Mouse (Mus musculus): ENCODE data around the gene Dab2. TPM values are rescaled to one million over a fixed set of nuclear protein-coding genes. Genes with fewer than 3 reads are reported as not detected.
A peak's percentile ranks its signal among the peaks of the same experiment; 100 is the strongest.

The Dab2 gene
- polyA plus RNA-seq, 1 experiment = 9.4 TPM

- no peak overlapping the region for H3K27ac ChIP-seq (ENCODE audit: control insufficient read depth, insufficient read depth, low read length)
- no peak overlapping the region for H3K4me3 ChIP-seq (ENCODE audit: control insufficient read depth, insufficient read depth, low read length)
- no peaks in the 10 kb centered on the region for H3K36me3 ChIP-seq (ENCODE audit: control insufficient read depth, insufficient read depth, low read length)
- no peak for DNase-seq
- 95% methylated on average over 7 of the region's 7 CpGs for whole genome bisulfite sequencing
- H3K4me1 ChIP-seq (replicated peaks; ENCODE audit: control insufficient read depth, insufficient read depth, low read length) = no peaks in the 10 kb centered on the region
- no peaks in the 10 kb centered on the region for H3K27me3 ChIP-seq (ENCODE audit: control insufficient read depth, insufficient read depth, low read length)
- TF ChIP-seq CTCF (IDR thresholded peaks at IDR 0.05; ENCODE audit: borderline replicate concordance, control insufficient read depth, extremely low read depth, insufficient read depth, low read length, poor library complexity) = no peak
- no peak for TF ChIP-seq POLR2A (IDR thresholded peaks at IDR 0.05; ENCODE audit: control insufficient read depth, extremely low read depth, insufficient read depth, low read length, poor library complexity)
Measured at GRCm38 (mm10) chr15:6435281-6435680, 135.7 kb downstream of the Dab2 start.

DNA sequence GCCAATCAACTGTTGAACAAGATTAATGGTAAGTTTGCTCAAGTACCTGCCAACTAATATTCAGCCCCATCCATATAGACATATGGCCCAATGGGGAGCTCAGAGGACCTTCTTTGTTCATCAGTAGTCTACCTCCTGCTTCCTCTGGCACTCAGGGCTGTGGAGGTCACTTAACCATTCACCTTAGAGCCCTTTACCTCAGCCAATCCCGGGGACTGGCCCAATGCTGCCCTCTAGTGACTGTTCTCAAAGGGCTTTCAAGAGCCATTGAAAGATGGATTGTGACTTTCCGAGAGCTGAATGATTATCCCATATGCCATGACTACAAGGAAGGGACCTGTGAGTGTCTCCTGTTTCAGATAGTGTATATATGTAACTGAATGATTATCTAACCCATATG lies 136.2 kb downstream of the Dab2 start:
- no peak for TF ChIP-seq POLR2A (IDR thresholded peaks at IDR 0.05; ENCODE audit: control insufficient read depth, extremely low read depth, insufficient read depth, low read length, poor library complexity)
- WGBS = 40% methylated on average over 2 of the region's 2 CpGs
- H3K27me3 ChIP-seq (ENCODE audit: control insufficient read depth, insufficient read depth, low read length) = no peaks in the 10 kb centered on the region
- no peaks in the 10 kb centered on the region for H3K4me1 ChIP-seq (replicated peaks; ENCODE audit: control insufficient read depth, insufficient read depth, low read length)
- H3K36me3 ChIP-seq (ENCODE audit: control insufficient read depth, insufficient read depth, low read length) = no peaks in the 10 kb centered on the region
- H3K27ac ChIP-seq (ENCODE audit: control insufficient read depth, insufficient read depth, low read length) = no peak overlapping the region
- DNase-seq = peak; percentile 26
- no peak overlapping the region for H3K4me3 ChIP-seq (ENCODE audit: control insufficient read depth, insufficient read depth, low read length)

GRCm38 (mm10) chr15:6438685-6439084 lies 139.1 kb downstream of the Dab2 start:
- 96% methylated on average over 3 of the region's 3 CpGs for WGBS
- no peak overlapping the region for H3K27ac ChIP-seq (ENCODE audit: control insufficient read depth, insufficient read depth, low read length)
- H3K4me3 ChIP-seq (ENCODE audit: control insufficient read depth, insufficient read depth, low read length) = no peak overlapping the region
- TF ChIP-seq POLR2A (IDR thresholded peaks at IDR 0.05; ENCODE audit: control insufficient read depth, extremely low read depth, insufficient read depth, low read length, poor library complexity) = no peak
- TF ChIP-seq CTCF (IDR thresholded peaks at IDR 0.05; ENCODE audit: borderline replicate concordance, control insufficient read depth, extremely low read depth, insufficient read depth, low read length, poor library complexity) = no peak
- DNase-seq = no peak
- H3K27me3 ChIP-seq (ENCODE audit: control insufficient read depth, insufficient read depth, low read length) = no peaks in the 10 kb centered on the region
- no peaks in the 10 kb centered on the region for H3K4me1 ChIP-seq (replicated peaks; ENCODE audit: control insufficient read depth, insufficient read depth, low read length)
- H3K36me3 ChIP-seq (ENCODE audit: control insufficient read depth, insufficient read depth, low read length) = no peaks in the 10 kb centered on the region

GRCm38 (mm10) chr15:6444452-6444851 lies 144.9 kb downstream of the Dab2 start:
- H3K27me3 ChIP-seq (ENCODE audit: control insufficient read depth, insufficient read depth, low read length) = no peaks in the 10 kb centered on the region
- H3K36me3 ChIP-seq (ENCODE audit: control insufficient read depth, insufficient read depth, low read length) = no peaks in the 10 kb centered on the region
- TF ChIP-seq POLR2A (IDR thresholded peaks at IDR 0.05; ENCODE audit: control insufficient read depth, extremely low read depth, insufficient read depth, low read length, poor library complexity) (no peak), CTCF (IDR thresholded peaks at IDR 0.05; ENCODE audit: borderline replicate concordance, control insufficient read depth, extremely low read depth, insufficient read depth, low read length, poor library complexity) (no peak)
- no peak overlapping the region for H3K27ac ChIP-seq (ENCODE audit: control insufficient read depth, insufficient read depth, low read length)
- 94% methylated on average over 2 of the region's 2 CpGs for WGBS
- no peaks in the 10 kb centered on the region for H3K4me1 ChIP-seq (replicated peaks; ENCODE audit: control insufficient read depth, insufficient read depth, low read length)
- no peak overlapping the region for H3K4me3 ChIP-seq (ENCODE audit: control insufficient read depth, insufficient read depth, low read length)
- no peak for DNase-seq

- TF ChIP-seq POLR2A (IDR thresholded peaks at IDR 0.05; ENCODE audit: control insufficient read depth, extremely low read depth, insufficient read depth, low read length, poor library complexity) (no peak), CTCF (IDR thresholded peaks at IDR 0.05; ENCODE audit: borderline replicate concordance, control insufficient read depth, extremely low read depth, insufficient read depth, low read length, poor library complexity) (no peak)
- H3K27me3 ChIP-seq (ENCODE audit: control insufficient read depth, insufficient read depth, low read length) = no peaks in the 10 kb centered on the region
- no peak within 1 kb of the TSS for H3K27ac ChIP-seq (ENCODE audit: control insufficient read depth, insufficient read depth, low read length)
- no peak within 1 kb of the TSS for H3K4me3 ChIP-seq (ENCODE audit: control insufficient read depth, insufficient read depth, low read length)
- H3K36me3 ChIP-seq (ENCODE audit: control insufficient read depth, insufficient read depth, low read length) = no peaks in the 10 kb centered on the region
- no peak for DNase-seq
- H3K4me1 ChIP-seq (replicated peaks; ENCODE audit: control insufficient read depth, insufficient read depth, low read length) = no peaks in the 10 kb centered on the region
- WGBS = 79% methylated on average over 2 of the region's 2 CpGs
Measured at GRCm38 (mm10) chr15:6445135-6445534, 145.5 kb downstream of the Dab2 start, which contains the start of gene C9. C9 (plus strand) TSS chr15:6445327.

GRCm38 (mm10) chr15:6446181-6446580 lies 146.6 kb downstream of the Dab2 start:
- H3K36me3 ChIP-seq (ENCODE audit: control insufficient read depth, insufficient read depth, low read length) = no peaks in the 10 kb centered on the region
- no peak overlapping the region for H3K4me3 ChIP-seq (ENCODE audit: control insufficient read depth, insufficient read depth, low read length)
- no peak for TF ChIP-seq POLR2A (IDR thresholded peaks at IDR 0.05; ENCODE audit: control insufficient read depth, extremely low read depth, insufficient read depth, low read length, poor library complexity)
- no peak for TF ChIP-seq CTCF (IDR thresholded peaks at IDR 0.05; ENCODE audit: borderline replicate concordance, control insufficient read depth, extremely low read depth, insufficient read depth, low read length, poor library complexity)
- WGBS = 85% methylated on average over 1 of the region's 1 CpGs
- no peak overlapping the region for H3K27ac ChIP-seq (ENCODE audit: control insufficient read depth, insufficient read depth, low read length)
- no peak for DNase-seq
- H3K4me1 ChIP-seq (replicated peaks; ENCODE audit: control insufficient read depth, insufficient read depth, low read length) = no peaks in the 10 kb centered on the region
- H3K27me3 ChIP-seq (ENCODE audit: control insufficient read depth, insufficient read depth, low read length) = no peaks in the 10 kb centered on the region

DNA sequence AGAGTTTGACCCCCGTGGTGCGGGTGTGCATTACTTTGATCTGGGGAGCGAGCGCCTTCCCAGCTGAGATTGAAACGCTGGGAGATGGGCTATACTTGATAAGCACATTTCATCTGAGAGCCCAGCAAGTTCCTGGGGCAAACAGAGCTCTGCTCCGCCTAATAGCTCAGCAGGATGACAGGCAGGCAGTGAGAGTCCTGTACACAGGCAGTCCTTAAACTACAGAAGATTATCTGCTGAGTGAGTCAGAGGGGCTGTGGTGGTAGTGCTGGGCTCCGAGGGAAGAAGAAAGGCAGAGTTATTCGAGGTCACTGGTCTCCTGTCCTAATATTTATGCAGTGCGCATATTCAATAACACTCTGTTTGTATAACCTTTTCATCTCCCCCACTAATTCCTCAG lies 149.3 kb downstream of the Dab2 start:
- WGBS = 79% methylated on average over 9 of the region's 9 CpGs
- H3K4me3 ChIP-seq (ENCODE audit: control insufficient read depth, insufficient read depth, low read length) = no peak overlapping the region
- H3K27ac ChIP-seq (ENCODE audit: control insufficient read depth, insufficient read depth, low read length) = no peak overlapping the region
- DNase-seq = no peak
- no peak for TF ChIP-seq CTCF (IDR thresholded peaks at IDR 0.05; ENCODE audit: borderline replicate concordance, control insufficient read depth, extremely low read depth, insufficient read depth, low read length, poor library complexity)
- TF ChIP-seq POLR2A (IDR thresholded peaks at IDR 0.05; ENCODE audit: control insufficient read depth, extremely low read depth, insufficient read depth, low read length, poor library complexity) = no peak
- no peaks in the 10 kb centered on the region for H3K36me3 ChIP-seq (ENCODE audit: control insufficient read depth, insufficient read depth, low read length)
- no peaks in the 10 kb centered on the region for H3K27me3 ChIP-seq (ENCODE audit: control insufficient read depth, insufficient read depth, low read length)
- H3K4me1 ChIP-seq (replicated peaks; ENCODE audit: control insufficient read depth, insufficient read depth, low read length) = no peaks in the 10 kb centered on the region
